Mouse (Mus musculus) limb, embryonic 15.5 days (tissue): Measurements from ENCODE around the gene Usp3. TPM values are rescaled to one million over a fixed set of nuclear protein-coding genes. Genes with fewer than 3 reads are reported as not detected.

Experiments used
- ATAC-seq: fragments of 200-750 bp; cut with Nextera tagmentation; 2 replicates; pipeline ENCODE4 v1.8.0; 2017; ENCODE audit warnings: low read depth, moderate TSS enrichment; ENCODE audit not compliant: insufficient number of reproducible peaks, low FRiP score, low TSS enrichment
- H3K27ac ChIP-seq: fragments of 300-500 bp; sonication (generic); 2 replicates; pipeline ENCODE4 v1.5.1; 2015; ENCODE audit warnings: moderate library complexity, mild to moderate bottlenecking, inconsistent platforms
- H3K27me3 ChIP-seq: fragments of 300-500 bp; sonication (generic); 2 replicates; pipeline ENCODE4 v1.6.1; 2015; ENCODE audit warnings: inconsistent platforms
- H3K36me3 ChIP-seq: fragments of 300-500 bp; sonication (generic); 2 replicates; pipeline ENCODE4 v1.6.1; 2015; ENCODE audit warnings: inconsistent platforms
- H3K4me1 ChIP-seq: fragments of 300-500 bp; sonication (generic); 2 replicates; pipeline ENCODE4 v1.6.1; 2015; ENCODE audit warnings: inconsistent platforms
- H3K4me2 ChIP-seq: fragments of 300-500 bp; sonication (generic); 2 replicates; pipeline ENCODE4 v1.6.1; 2015; ENCODE audit warnings: mild to moderate bottlenecking, inconsistent platforms
- H3K4me3 ChIP-seq: fragments of 300-500 bp; sonication (generic); 2 replicates; pipeline ENCODE4 v1.5.1; 2015; ENCODE audit warnings: mild to moderate bottlenecking, inconsistent platforms
- H3K9ac ChIP-seq: fragments of 300-500 bp; sonication (generic); 2 replicates; pipeline ENCODE4 v1.6.1; 2015; ENCODE audit warnings: inconsistent platforms
- H3K9me3 ChIP-seq: fragments of 300-500 bp; sonication (generic); 2 replicates; pipeline ENCODE4 v1.6.1; 2016; ENCODE audit warnings: inconsistent platforms
- WGBS: fragments of 180-500 bp; shearing (Covaris S2); methylation state at CpG from one replicate; pipeline ENCODE4 v1.1.7; 2015; 5-methylcytosine and 5-hydroxymethylcytosine counted together
- polyA plus RNA-seq: library from polyadenylated mRNA; unstranded; fragments of >200 nt; fragmentation: Nextera tagmentation; extraction: Ambion mirVana; gene quantifications from 2 replicates; pipeline ENCODE4 v1.2.1, GENCODE M21; 2015

The Usp3 gene
- polyA plus RNA-seq, 1 experiment from 2014 or later, result 65.1 TPM

DNA sequence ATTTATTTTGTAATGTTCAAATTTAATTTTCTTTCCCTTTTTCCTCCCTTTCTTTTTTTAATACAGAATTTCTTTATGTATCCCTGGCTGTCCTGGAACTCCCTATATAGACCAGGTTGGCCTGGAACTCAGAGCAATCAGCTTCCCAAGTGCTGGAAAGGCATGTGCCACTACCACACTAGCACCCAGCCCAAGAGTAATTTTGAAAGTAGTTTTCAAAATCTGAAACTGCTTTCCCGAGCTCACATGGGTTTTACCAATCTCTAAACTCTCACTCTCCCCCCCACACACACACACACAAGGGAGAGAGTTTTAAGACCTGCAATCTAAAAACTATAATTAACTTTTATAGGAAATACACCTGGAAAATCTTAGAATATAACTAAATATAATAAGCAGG is 7.8 kb downstream of the Usp3 start:
- H3K9me3 ChIP-seq, result no peaks in the 10 kb centered on the region
- no peak overlapping the region for H3K4me2 ChIP-seq
- ATAC-seq, result no peak
- no peak overlapping the region for H3K27ac ChIP-seq
- WGBS, result 48% methylated on average over 1 of the region's 1 CpGs
- H3K4me1 ChIP-seq, result peaks cover 3% of the 10 kb centered on the region; the same call in 1 of the 2 replicates
- no peaks in the 10 kb centered on the region for H3K27me3 ChIP-seq
- no peaks in the 10 kb centered on the region for H3K36me3 ChIP-seq
- no peak overlapping the region for H3K4me3 ChIP-seq
- no peak overlapping the region for H3K9ac ChIP-seq

DNA sequence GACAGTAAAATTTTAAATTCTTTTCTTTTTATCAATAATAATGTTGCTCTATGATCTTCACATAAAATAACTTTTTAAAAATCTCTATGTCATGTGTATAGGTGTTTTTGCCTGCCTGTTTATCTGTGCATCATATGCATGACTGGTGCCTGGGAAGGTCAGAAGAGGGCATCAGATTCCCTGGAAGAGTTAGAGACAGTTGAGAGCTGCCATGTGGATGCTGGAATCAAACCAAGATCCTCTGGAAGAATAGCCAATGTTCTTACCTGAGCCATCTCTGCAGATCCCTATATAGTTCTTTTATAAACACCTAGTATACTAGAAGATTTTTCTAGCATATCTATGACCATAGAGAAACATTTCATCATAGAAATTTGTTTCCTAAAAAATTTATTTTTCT is 8.8 kb downstream of the Usp3 start:
- Histone ChIP-seq H3K36me3 (0 out of 2 replicates have a peak, but pooled peaks cover 2% of the 10 kb centered on the region), H3K4me2 (no peak overlapping the region), H3K27me3 (no peaks in the 10 kb centered on the region), H3K27ac (no peak overlapping the region), H3K9ac (no peak overlapping the region), H3K9me3 (no peaks in the 10 kb centered on the region), H3K4me1 (no peaks in the 10 kb centered on the region), H3K4me3 (no peak overlapping the region)
- no peak for ATAC-seq

DNA sequence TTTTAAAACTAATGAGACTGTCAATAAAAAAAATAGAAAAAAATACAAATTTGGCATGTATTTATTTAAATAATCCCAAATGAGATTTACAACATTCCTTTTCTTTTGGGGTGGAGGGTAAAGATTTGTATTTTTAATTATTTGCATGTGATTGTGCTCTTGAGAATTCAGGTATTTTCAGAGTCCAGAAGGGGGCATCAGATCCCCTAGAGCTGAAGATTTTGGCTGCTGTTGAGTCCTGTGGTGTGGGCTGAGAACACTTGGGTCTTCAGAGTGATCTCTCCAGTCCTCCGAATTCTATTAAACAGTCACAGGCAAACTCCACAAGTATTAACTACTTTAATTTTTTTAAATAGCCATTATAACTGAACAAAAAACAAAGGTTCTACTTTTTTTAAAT is 9.7 kb downstream of the Usp3 start:
- ATAC-seq, result no peak
- Histone ChIP-seq H3K9ac (no peak overlapping the region), H3K4me1 (no peaks in the 10 kb centered on the region), H3K4me2 (no peak overlapping the region), H3K9me3 (no peaks in the 10 kb centered on the region), H3K36me3 (0 out of 2 replicates have a peak, but pooled peaks cover 2% of the 10 kb centered on the region), H3K27ac (no peak overlapping the region), H3K4me3 (no peak overlapping the region), H3K27me3 (no peaks in the 10 kb centered on the region)
- 75% methylated on average over 1 of the region's 1 CpGs for WGBS

DNA sequence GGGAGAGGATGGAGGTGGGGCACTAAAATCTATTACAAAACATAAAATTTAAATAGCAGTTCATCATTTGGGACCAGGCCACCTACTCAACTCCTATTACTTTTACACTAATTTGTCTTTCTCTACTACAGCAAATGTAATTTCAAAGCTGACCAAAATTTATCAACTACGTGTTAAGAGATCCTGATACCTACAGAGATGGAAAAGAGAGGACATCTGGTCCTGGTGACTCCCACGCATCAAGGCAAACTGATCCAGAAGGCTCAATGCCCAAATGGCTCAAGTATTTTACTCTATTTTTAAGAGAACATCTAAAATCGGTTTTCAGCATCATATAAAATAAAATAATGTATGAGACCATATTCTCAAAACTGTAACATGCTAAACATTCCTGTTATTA is 11.2 kb downstream of the Usp3 start:
- no peak overlapping the region for H3K9ac ChIP-seq
- 71% methylated on average over 3 of the region's 3 CpGs for WGBS
- ATAC-seq, result no peak
- no peaks in the 10 kb centered on the region for H3K27me3 ChIP-seq
- H3K4me1 ChIP-seq, result no peaks in the 10 kb centered on the region
- no peak overlapping the region for H3K4me3 ChIP-seq
- H3K4me2 ChIP-seq, result no peak overlapping the region
- no peaks in the 10 kb centered on the region for H3K9me3 ChIP-seq
- H3K36me3 ChIP-seq, result 0 out of 2 replicates have a peak, but pooled peaks cover 2% of the 10 kb centered on the region
- no peak overlapping the region for H3K27ac ChIP-seq

DNA sequence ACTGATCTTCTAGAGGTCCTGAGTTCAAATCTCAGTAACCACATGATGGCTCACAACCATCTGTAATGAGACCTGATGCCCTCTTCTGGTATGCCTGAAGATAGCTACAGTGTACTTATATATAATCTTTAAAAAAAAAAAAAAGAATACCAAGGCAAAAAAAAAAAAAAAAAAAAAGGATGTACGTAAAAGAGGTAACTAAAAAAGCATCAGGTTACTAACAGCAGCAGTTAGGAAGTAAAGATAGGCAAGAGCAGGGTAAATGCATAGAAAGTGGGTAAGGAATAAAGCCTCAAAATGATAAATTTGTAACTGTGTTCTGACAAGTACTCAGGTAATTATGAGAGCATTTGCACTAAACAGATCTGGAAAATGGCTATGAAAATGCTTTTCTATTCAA is 12.2 kb downstream of the Usp3 start:
- H3K36me3 ChIP-seq, result 0 out of 2 replicates have a peak, but pooled peaks cover 2% of the 10 kb centered on the region
- ATAC-seq, result no peak
- H3K27me3 ChIP-seq, result no peaks in the 10 kb centered on the region
- H3K4me3 ChIP-seq, result no peak overlapping the region
- H3K4me1 ChIP-seq, result no peaks in the 10 kb centered on the region
- H3K27ac ChIP-seq, result no peak overlapping the region
- H3K9ac ChIP-seq, result no peak overlapping the region
- 92% methylated on average over 1 of the region's 1 CpGs for WGBS
- H3K9me3 ChIP-seq, result no peaks in the 10 kb centered on the region
- H3K4me2 ChIP-seq, result no peak overlapping the region

DNA sequence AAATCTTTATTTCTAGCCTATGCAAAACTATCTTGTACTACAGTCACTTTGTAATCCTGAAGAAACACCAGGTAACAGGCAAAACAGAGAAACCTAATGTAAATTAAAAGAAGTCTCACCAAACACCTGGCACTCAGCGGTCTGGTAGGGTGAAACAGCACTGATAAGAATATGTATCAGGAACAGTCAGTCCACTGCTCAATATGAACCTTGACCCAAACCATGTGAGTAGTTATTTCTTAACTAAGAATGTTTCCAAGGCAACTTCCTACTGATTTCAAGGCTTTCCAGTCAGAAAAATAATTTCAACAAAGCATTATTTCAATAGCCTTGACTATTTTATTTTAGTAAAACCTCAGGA is 17.1 kb downstream of the Usp3 start:
- H3K27ac ChIP-seq, result no peak overlapping the region
- no peak overlapping the region for H3K9ac ChIP-seq
- WGBS, result 90% methylated on average over 1 of the region's 1 CpGs
- no peaks in the 10 kb centered on the region for H3K27me3 ChIP-seq
- H3K36me3 ChIP-seq, result 0 out of 2 replicates have a peak, but pooled peaks cover 2% of the 10 kb centered on the region
- ATAC-seq, result no peak
- no peak overlapping the region for H3K4me2 ChIP-seq
- H3K4me3 ChIP-seq, result no peak overlapping the region
- H3K4me1 ChIP-seq, result 0 out of 2 replicates have a peak, but pooled peaks cover 2% of the 10 kb centered on the region
- H3K9me3 ChIP-seq, result no peaks in the 10 kb centered on the region

DNA sequence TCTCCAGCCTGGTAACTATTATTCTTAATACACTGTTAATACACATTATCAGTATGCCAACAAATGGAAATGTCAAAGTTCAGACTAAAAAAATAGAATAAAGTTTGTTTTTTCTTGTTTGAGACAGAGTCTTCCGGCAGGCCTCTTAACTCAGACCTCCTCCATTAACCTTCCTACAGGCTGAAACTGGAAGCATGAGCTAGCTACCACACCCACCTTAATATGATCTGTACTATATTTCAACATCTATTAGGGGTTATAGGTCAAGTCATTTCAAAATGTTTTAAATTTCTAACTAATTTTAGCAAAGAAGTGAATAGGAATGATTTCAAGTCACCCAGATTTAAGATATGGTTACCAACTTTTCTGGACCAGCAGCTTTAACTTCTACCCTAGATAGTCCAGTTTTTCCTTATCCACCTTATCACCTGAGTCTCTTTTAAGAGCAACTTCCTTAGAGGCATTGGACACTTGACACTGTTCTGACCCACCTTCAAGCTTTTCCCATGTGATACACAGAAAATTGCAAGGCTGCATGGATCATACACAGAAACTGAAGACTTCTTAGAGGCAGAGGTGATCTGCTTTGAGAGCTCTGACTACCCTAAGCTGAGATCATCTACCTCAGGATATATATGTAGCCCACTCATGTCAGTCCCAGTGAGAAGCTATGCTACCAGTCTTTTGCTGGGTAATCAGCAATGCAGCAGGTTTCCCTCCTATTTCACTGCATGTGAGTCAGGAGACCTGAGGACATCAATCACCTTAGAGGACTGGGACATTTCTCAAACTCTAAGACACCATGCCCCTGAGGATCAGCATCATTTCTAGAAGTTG is 17.7 kb downstream of the Usp3 start:
- ATAC-seq, result no peak
- no peak overlapping the region for H3K4me2 ChIP-seq
- H3K4me3 ChIP-seq, result no peak overlapping the region
- H3K4me1 ChIP-seq, result 0 out of 2 replicates have a peak, but pooled peaks cover 2% of the 10 kb centered on the region
- H3K9me3 ChIP-seq, result no peaks in the 10 kb centered on the region
- no peak overlapping the region for H3K27ac ChIP-seq
- WGBS, result 77% methylated on average over 1 of the region's 1 CpGs
- H3K27me3 ChIP-seq, result no peaks in the 10 kb centered on the region
- H3K9ac ChIP-seq, result no peak overlapping the region
- 0 out of 2 replicates have a peak, but pooled peaks cover 2% of the 10 kb centered on the region for H3K36me3 ChIP-seq

DNA sequence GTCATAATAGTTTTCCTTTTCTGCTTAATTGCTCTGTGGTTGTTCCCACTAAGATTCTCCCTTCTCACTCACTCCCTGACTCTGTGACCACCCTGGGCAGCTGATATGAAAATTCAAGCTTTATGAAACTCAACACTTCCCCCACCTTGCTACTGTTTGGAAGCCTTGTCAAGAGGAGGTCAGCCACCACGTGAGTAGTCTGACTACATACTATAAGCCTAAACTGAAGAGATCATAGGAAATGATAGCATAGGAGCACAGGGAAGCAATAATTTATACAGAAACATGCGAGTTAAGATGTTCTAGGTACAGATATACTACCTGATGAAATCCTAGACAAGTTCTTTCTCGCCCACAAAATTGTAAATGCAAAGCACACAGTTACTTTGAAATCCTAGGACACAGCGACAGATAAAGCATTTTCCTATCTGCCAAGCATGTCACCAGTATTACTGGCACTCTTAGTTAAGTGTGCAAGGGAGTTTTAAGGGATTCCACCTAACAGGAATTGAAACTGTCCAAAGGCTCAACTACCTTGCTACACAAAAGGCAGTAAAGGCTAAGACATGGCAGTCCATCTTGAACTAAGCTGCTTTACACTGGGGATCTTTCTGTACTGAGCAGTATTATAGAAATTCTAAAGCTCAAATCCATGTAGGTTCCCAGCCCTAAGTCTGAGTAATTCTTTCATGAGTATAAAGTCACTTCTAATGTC is 20.8 kb downstream of the Usp3 start:
- H3K9me3 ChIP-seq, result no peaks in the 10 kb centered on the region
- H3K27me3 ChIP-seq, result no peaks in the 10 kb centered on the region
- no peak overlapping the region for H3K4me2 ChIP-seq
- H3K9ac ChIP-seq, result no peak overlapping the region
- H3K4me3 ChIP-seq, result no peak overlapping the region
- no peak for ATAC-seq
- 76% methylated on average over 4 of the region's 4 CpGs for WGBS
- H3K4me1 ChIP-seq, result peaks cover 2% of the 10 kb centered on the region; the same call in 1 of the 2 replicates
- no peak overlapping the region for H3K27ac ChIP-seq
- no peaks in the 10 kb centered on the region for H3K36me3 ChIP-seq

DNA sequence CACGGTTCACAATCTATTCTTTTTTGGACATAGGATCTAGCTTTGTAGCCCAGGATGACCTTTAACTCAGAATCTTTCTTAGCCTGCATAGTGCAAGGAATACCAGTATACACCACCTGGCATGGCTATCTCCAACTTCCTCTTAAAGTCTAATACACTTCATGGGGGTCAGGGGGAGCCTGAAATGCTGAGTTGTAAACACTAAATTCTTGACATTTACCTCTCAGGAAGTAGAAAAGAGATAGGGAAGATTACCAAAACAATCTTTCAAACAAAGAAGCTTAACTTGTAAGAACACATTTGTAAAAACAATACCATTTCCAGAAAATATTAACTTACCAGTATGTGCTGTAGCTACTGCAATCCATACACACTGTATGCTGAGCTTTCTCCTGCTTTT is 30.7 kb downstream of the Usp3 start:
- Histone ChIP-seq H3K4me3 (no peak overlapping the region), H3K36me3 (no peaks in the 10 kb centered on the region), H3K27me3 (no peaks in the 10 kb centered on the region), H3K4me2 (no peak overlapping the region), H3K9ac (no peak overlapping the region), H3K27ac (no peak overlapping the region), H3K4me1 (peaks cover 3% of the 10 kb centered on the region; the same call in 1 of the 2 replicates), H3K9me3 (no peaks in the 10 kb centered on the region)
- WGBS, result 84% methylated on average over 1 of the region's 1 CpGs
- ATAC-seq, result no peak

DNA sequence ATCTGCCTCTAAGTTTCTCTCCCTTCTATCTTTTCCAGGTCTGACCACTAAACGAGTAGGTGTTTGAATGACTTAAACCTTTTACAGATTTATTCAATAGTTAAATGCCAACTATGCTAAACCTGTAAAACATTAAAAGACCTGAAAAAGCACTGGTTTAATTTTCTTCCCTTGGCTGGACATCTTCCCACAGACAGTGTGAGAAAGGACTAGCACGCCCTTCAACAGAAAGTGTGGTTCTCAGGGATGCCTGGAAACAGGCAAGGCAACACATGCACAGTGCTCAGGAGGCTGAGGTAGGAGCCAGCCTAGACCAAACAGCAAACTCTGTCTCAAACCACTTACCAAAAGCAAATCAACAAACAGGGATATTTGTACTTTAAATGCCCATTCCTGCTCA is 31.4 kb downstream of the Usp3 start:
- Histone ChIP-seq H3K27me3 (no peaks in the 10 kb centered on the region), H3K9ac (no peak overlapping the region), H3K4me1 (peaks cover 3% of the 10 kb centered on the region; the same call in 1 of the 2 replicates), H3K4me2 (no peak overlapping the region), H3K4me3 (no peak overlapping the region), H3K36me3 (no peaks in the 10 kb centered on the region), H3K27ac (no peak overlapping the region), H3K9me3 (no peaks in the 10 kb centered on the region)
- no peak for ATAC-seq
- 68% methylated on average over 2 of the region's 2 CpGs for WGBS

DNA sequence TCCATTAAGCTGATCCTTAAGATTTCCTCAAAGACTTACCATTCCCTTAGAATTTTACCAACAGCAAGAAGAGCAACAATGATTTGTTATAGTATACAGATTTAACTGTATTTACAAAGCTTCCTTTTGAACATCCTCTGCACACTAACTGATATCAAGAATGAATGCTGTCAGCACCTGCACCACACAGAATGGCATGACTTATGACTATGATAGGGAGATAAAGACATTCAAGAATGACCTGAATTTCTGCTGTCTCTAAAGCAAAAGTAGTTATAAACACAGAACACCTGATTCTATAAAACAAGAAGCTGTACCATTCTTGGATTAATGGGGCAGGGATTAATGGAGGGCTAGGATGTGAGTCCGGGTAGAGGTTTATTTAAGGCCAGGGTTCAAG is 32.2 kb downstream of the Usp3 start:
- H3K27me3 ChIP-seq, result no peaks in the 10 kb centered on the region
- no peak for ATAC-seq
- H3K36me3 ChIP-seq, result no peaks in the 10 kb centered on the region
- no peak overlapping the region for H3K4me3 ChIP-seq
- no peaks in the 10 kb centered on the region for H3K9me3 ChIP-seq
- 44% methylated on average over 1 of the region's 1 CpGs for WGBS
- no peak overlapping the region for H3K9ac ChIP-seq
- H3K27ac ChIP-seq, result no peak overlapping the region
- peaks cover 3% of the 10 kb centered on the region; the same call in 1 of the 2 replicates for H3K4me1 ChIP-seq
- H3K4me2 ChIP-seq, result no peak overlapping the region

DNA sequence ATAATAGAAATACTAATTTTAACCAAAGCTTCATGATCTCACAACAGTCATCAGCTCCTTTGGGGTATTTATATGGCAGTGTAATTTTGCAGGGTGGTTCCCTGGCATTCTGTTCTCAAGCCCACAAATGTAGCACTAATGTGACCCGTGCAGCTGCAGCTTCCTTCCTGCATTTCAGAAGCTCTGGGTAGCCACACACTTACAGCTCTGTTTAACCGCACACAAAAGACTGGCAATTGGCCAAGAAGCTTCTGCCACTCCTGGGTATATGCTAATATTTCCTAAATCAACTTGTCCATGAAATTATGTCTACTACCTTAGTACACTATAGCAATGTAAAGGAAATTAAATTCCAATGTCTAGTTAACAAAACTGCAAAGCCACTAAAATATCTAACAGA is 32.6 kb downstream of the Usp3 start:
- no peak for ATAC-seq
- Histone ChIP-seq H3K36me3 (no peaks in the 10 kb centered on the region), H3K4me2 (no peak overlapping the region), H3K27ac (no peak overlapping the region), H3K9ac (no peak overlapping the region), H3K27me3 (no peaks in the 10 kb centered on the region), H3K9me3 (no peaks in the 10 kb centered on the region), H3K4me1 (peaks cover 3% of the 10 kb centered on the region; the same call in 1 of the 2 replicates), H3K4me3 (no peak overlapping the region)
- 14% methylated on average over 2 of the region's 2 CpGs for WGBS
